Mouse (Mus musculus) liver, embryonic 11.5 days (tissue): Measurements from ENCODE around the gene Sox5. TPM values are rescaled to one million over a fixed set of nuclear protein-coding genes. Genes with fewer than 3 reads are reported as not detected.

ENCODE experiments used
- ATAC-seq: fragments of 200-750 bp; cut with Nextera tagmentation; replicated peaks from 2 replicates; pipeline ENCODE4 v1.8.0; 2017; ENCODE audit warnings: moderate number of reproducible peaks, mild to moderate bottlenecking, moderate TSS enrichment, moderate library complexity; ENCODE audit not compliant: low FRiP score
- DNase-seq: peaks from one replicate; pipeline ENCODE4 v3.0.0-alpha.2; 2017; ENCODE audit warnings: low spot score
- H3K27ac ChIP-seq: fragments of 300-500 bp; sonication (generic); 2 replicates; pipeline ENCODE4 v1.5.1; 2014; ENCODE audit warnings: mild to moderate bottlenecking, low read depth, low read length, control low read depth
- H3K27me3 ChIP-seq: fragments of 300-500 bp; sonication (generic); replicated peaks from 2 replicates; pipeline ENCODE4 v1.6.1; 2014; ENCODE audit warnings: low read length, mixed read lengths; ENCODE audit not compliant: control insufficient read depth, insufficient read depth
- H3K36me3 ChIP-seq: fragments of 300-500 bp; sonication (generic); 2 replicates; pipeline ENCODE4 v1.6.1; 2014; ENCODE audit warnings: mild to moderate bottlenecking, low read length, moderate library complexity, mixed read lengths; ENCODE audit not compliant: control insufficient read depth, insufficient read depth
- H3K4me1 ChIP-seq: fragments of 300-500 bp; sonication (generic); replicated peaks from 2 replicates; pipeline ENCODE4 v1.6.1; 2014; ENCODE audit warnings: low read length, mixed read lengths; ENCODE audit not compliant: control insufficient read depth, insufficient read depth
- H3K4me2 ChIP-seq: fragments of 300-500 bp; sonication (generic); 2 replicates; pipeline ENCODE4 v1.6.1; 2014; ENCODE audit warnings: mild to moderate bottlenecking, control low read depth, moderate library complexity
- H3K4me3 ChIP-seq: fragments of 300-500 bp; sonication (generic); 2 replicates; pipeline ENCODE4 v1.5.1; 2014; ENCODE audit warnings: low read depth, low read length, control low read depth
- H3K9ac ChIP-seq: fragments of 300-500 bp; sonication (generic); 2 replicates; pipeline ENCODE4 v1.6.1; 2014; ENCODE audit warnings: low read depth, low read length, control low read depth
- H3K9me3 ChIP-seq: fragments of 300-500 bp; sonication (generic); 2 replicates; pipeline ENCODE4 v1.6.1; 2016; ENCODE audit warnings: low read length, inconsistent platforms, mixed read lengths; ENCODE audit not compliant: control insufficient read depth
- WGBS: fragments of 180-500 bp; shearing (Covaris S2); extraction: QIAGEN DNeasy Blood & Tissue Kit; methylation state at CpG from one replicate; pipeline ENCODE4 v1.1.7; 2014; 5-methylcytosine and 5-hydroxymethylcytosine counted together
- polyA plus RNA-seq: library from polyadenylated mRNA; unstranded; fragments of >200 nt; fragmentation: Nextera tagmentation; extraction: Ambion mirVana; gene quantifications from 2 replicates; pipeline ENCODE4 v1.2.1, GENCODE M21; 2014

The Sox5 gene
- polyA plus RNA-seq, 1 experiment from 2014 or later, result 10.6 TPM

- Histone ChIP-seq H3K36me3 (no peaks in the 10 kb centered on the region), H3K9me3 (no peaks in the 10 kb centered on the region), H3K4me1 (no peaks in the 10 kb centered on the region; the same call in 1 of the 2 replicates), H3K27ac (no peak overlapping the region), H3K4me2 (no peak overlapping the region), H3K27me3 (no peaks in the 10 kb centered on the region), H3K9ac (no peak overlapping the region), H3K4me3 (no peak overlapping the region)
- no peak for DNase-seq
- WGBS, result 23% methylated on average over 4 of the region's 4 CpGs
- ATAC-seq, result no peak
These were observed 133.6 kb downstream of the Sox5 start for GRCm38 (mm10) chr6:144648124-144648591.

GRCm38 (mm10) chr6:144646331-144646730, 135.4 kb downstream of the Sox5 start:
- ATAC-seq (no peak), DNase-seq (no peak)
- Histone ChIP-seq H3K4me3 (no peak overlapping the region), H3K4me1 (no peaks in the 10 kb centered on the region; the same call in 1 of the 2 replicates), H3K27me3 (no peaks in the 10 kb centered on the region), H3K36me3 (no peaks in the 10 kb centered on the region), H3K27ac (no peak overlapping the region), H3K9me3 (no peaks in the 10 kb centered on the region), H3K9ac (no peak overlapping the region), H3K4me2 (no peak overlapping the region)
- 80% methylated on average over 3 of the region's 3 CpGs for WGBS

GRCm38 (mm10) chr6:144645796-144646195, 136.0 kb downstream of the Sox5 start:
- Histone ChIP-seq H3K4me2 (no peak overlapping the region), H3K4me3 (no peak overlapping the region), H3K36me3 (no peaks in the 10 kb centered on the region), H3K9ac (no peak overlapping the region), H3K9me3 (no peaks in the 10 kb centered on the region), H3K4me1 (no peaks in the 10 kb centered on the region; the same call in 1 of the 2 replicates), H3K27ac (no peak overlapping the region), H3K27me3 (no peaks in the 10 kb centered on the region)
- 82% methylated on average over 4 of the region's 4 CpGs for WGBS
- no peak for DNase-seq
- no peak for ATAC-seq

GRCm38 (mm10) chr6:144644711-144645110, 137.1 kb downstream of the Sox5 start:
- Histone ChIP-seq H3K4me2 (no peak overlapping the region), H3K4me3 (no peak overlapping the region), H3K27me3 (no peaks in the 10 kb centered on the region), H3K36me3 (no peaks in the 10 kb centered on the region), H3K9ac (no peak overlapping the region), H3K4me1 (no peaks in the 10 kb centered on the region; the same call in 1 of the 2 replicates), H3K27ac (no peak overlapping the region), H3K9me3 (no peaks in the 10 kb centered on the region)
- ATAC-seq (peak; percentile 35), DNase-seq (peak; percentile 47)
- WGBS, result 65% methylated on average over 4 of the region's 4 CpGs

- Histone ChIP-seq H3K4me1 (no peaks in the 10 kb centered on the region; the same call in 1 of the 2 replicates), H3K4me2 (no peak overlapping the region), H3K27me3 (no peaks in the 10 kb centered on the region), H3K36me3 (no peaks in the 10 kb centered on the region), H3K9ac (no peak overlapping the region), H3K27ac (no peak overlapping the region), H3K9me3 (no peaks in the 10 kb centered on the region), H3K4me3 (no peak overlapping the region)
- 74% methylated on average over 5 of the region's 5 CpGs for WGBS
- no peak for DNase-seq
- no peak for ATAC-seq
These were observed 138.2 kb downstream of the Sox5 start for GRCm38 (mm10) chr6:144643601-144644000.

GRCm38 (mm10) chr6:144641888-144642287, 139.9 kb downstream of the Sox5 start:
- no peak overlapping the region for H3K27ac ChIP-seq
- no peaks in the 10 kb centered on the region for H3K27me3 ChIP-seq
- ATAC-seq (no peak), DNase-seq (no peak)
- H3K4me1 ChIP-seq, result no peaks in the 10 kb centered on the region; the same call in 1 of the 2 replicates
- no peaks in the 10 kb centered on the region for H3K9me3 ChIP-seq
- 60% methylated on average over 5 of the region's 5 CpGs for WGBS
- H3K36me3 ChIP-seq, result no peaks in the 10 kb centered on the region
- H3K4me3 ChIP-seq, result no peak overlapping the region
- no peak overlapping the region for H3K9ac ChIP-seq
- H3K4me2 ChIP-seq, result no peak overlapping the region

GRCm38 (mm10) chr6:144640591-144640990, 141.2 kb downstream of the Sox5 start:
- Histone ChIP-seq H3K4me2 (no peak overlapping the region), H3K4me1 (no peaks in the 10 kb centered on the region; the same call in 1 of the 2 replicates), H3K27ac (no peak overlapping the region), H3K9ac (no peak overlapping the region), H3K4me3 (no peak overlapping the region), H3K27me3 (no peaks in the 10 kb centered on the region), H3K36me3 (no peaks in the 10 kb centered on the region), H3K9me3 (no peaks in the 10 kb centered on the region)
- no peak for DNase-seq
- WGBS, result 73% methylated on average over 3 of the region's 3 CpGs
- ATAC-seq, result no peak

GRCm38 (mm10) chr6:144638547-144638946, 143.2 kb downstream of the Sox5 start:
- Histone ChIP-seq H3K9me3 (no peaks in the 10 kb centered on the region), H3K27ac (no peak overlapping the region), H3K4me1 (no peaks in the 10 kb centered on the region; the same call in 1 of the 2 replicates), H3K27me3 (no peaks in the 10 kb centered on the region), H3K36me3 (no peaks in the 10 kb centered on the region), H3K4me2 (no peak overlapping the region), H3K9ac (no peak overlapping the region), H3K4me3 (no peak overlapping the region)
- no peak for ATAC-seq
- no peak for DNase-seq
- 65% methylated on average over 5 of the region's 5 CpGs for WGBS

- no peaks in the 10 kb centered on the region; the same call in 1 of the 2 replicates for H3K4me1 ChIP-seq
- H3K36me3 ChIP-seq, result no peaks in the 10 kb centered on the region
- H3K27ac ChIP-seq, result no peak overlapping the region
- no peak for DNase-seq
- H3K4me2 ChIP-seq, result no peak overlapping the region
- no peak overlapping the region for H3K4me3 ChIP-seq
- 63% methylated on average over 7 of the region's 7 CpGs for WGBS
- no peak for ATAC-seq
- no peak overlapping the region for H3K9ac ChIP-seq
- H3K9me3 ChIP-seq, result no peaks in the 10 kb centered on the region
- no peaks in the 10 kb centered on the region for H3K27me3 ChIP-seq
These were observed 154.2 kb downstream of the Sox5 start for GRCm38 (mm10) chr6:144627539-144628115.
